Mouse (Mus musculus) ES-Bruce4 (cell line): Measurements from ENCODE around the gene Fcmr.

Experiments
- CTCF ChIP-seq: IDR thresholded peaks from one replicate; pipeline ENCODE4 v1.8.1; 2011; ENCODE audit warnings: low read depth, low read length
- EP300 ChIP-seq: IDR thresholded peaks from 2 replicates; pipeline ENCODE4 v1.6.1; 2011; ENCODE audit warnings: low read depth, low read length; ENCODE audit not compliant: insufficient read depth

DNA sequence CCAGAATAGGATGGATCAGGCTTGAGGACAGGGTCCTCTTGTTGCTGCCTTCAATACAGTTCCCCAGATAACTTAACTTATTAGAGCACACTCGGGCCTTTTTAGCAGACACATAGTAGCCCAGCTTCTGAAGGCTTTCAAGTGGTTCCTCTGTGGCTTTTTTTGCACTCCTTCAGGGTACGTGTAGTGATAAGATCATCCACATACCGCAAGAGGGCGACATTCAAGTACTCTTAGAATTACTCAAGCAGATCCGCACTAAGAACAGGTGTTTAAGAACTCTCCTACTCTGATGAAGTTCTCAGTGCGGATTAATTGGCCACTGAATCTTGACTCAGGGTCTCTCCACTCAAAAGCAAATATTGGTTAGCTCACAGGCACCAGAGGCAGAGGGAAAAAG is 27.2 kb upstream of the Fcmr start:
- TF ChIP-seq EP300 (no peak), CTCF (no peak)
